Mouse (Mus musculus) kidney, embryonic 15.5 days (tissue): ENCODE data around the gene Cnr2. TPM values are rescaled to one million over a fixed set of nuclear protein-coding genes. Genes with fewer than 3 reads are reported as not detected.
A peak's percentile ranks its signal among the peaks of the same experiment; 100 is the strongest.

Experiments
- ATAC-seq: fragments of 200-750 bp; cut with Nextera tagmentation; replicated peaks from 2 replicates; pipeline ENCODE4 v1.8.0; 2017; ENCODE audit warnings: moderate TSS enrichment; ENCODE audit not compliant: low FRiP score
- H3K27ac ChIP-seq: fragments of 300-500 bp; sonication (generic); 2 replicates; pipeline ENCODE4 v1.5.1; 2015; ENCODE audit warnings: mild to moderate bottlenecking, inconsistent platforms
- H3K27me3 ChIP-seq: fragments of 300-500 bp; sonication (generic); 2 replicates; pipeline ENCODE4 v1.6.1; 2015; ENCODE audit warnings: inconsistent platforms
- H3K36me3 ChIP-seq: fragments of 300-500 bp; sonication (generic); 2 replicates; pipeline ENCODE4 v1.6.1; 2015; ENCODE audit warnings: inconsistent platforms
- H3K4me1 ChIP-seq: fragments of 300-500 bp; sonication (generic); 2 replicates; pipeline ENCODE4 v1.6.1; 2015; ENCODE audit warnings: inconsistent platforms
- H3K4me2 ChIP-seq: fragments of 300-500 bp; sonication (generic); 2 replicates; pipeline ENCODE4 v1.6.1; 2015; ENCODE audit warnings: moderate library complexity, mild to moderate bottlenecking, inconsistent platforms
- H3K4me3 ChIP-seq: fragments of 300-500 bp; sonication (generic); replicated peaks from 2 replicates; pipeline ENCODE4 v1.5.1; 2015; ENCODE audit warnings: mild to moderate bottlenecking, inconsistent platforms
- H3K9ac ChIP-seq: fragments of 300-500 bp; sonication (generic); 2 replicates; pipeline ENCODE4 v1.6.1; 2015; ENCODE audit warnings: mild to moderate bottlenecking, inconsistent platforms
- H3K9me3 ChIP-seq: fragments of 300-500 bp; sonication (generic); replicated peaks from 2 replicates; pipeline ENCODE4 v1.6.1; 2016; ENCODE audit warnings: inconsistent platforms
- WGBS: fragments of 180-500 bp; shearing (Covaris S2); methylation state at CpG from one replicate; pipeline ENCODE4 v1.1.7; 2015; ENCODE audit warnings: mixed read lengths; 5-methylcytosine and 5-hydroxymethylcytosine counted together
- polyA plus RNA-seq: library from polyadenylated mRNA; unstranded; fragments of >200 nt; fragmentation: Nextera tagmentation; extraction: Ambion mirVana; gene quantifications from 2 replicates; pipeline ENCODE4 v1.2.1, GENCODE M21; 2015

Gene Cnr2
- 0.64 and 0.95 TPM in 2 replicates for polyA plus RNA-seq

- Histone ChIP-seq H3K36me3 (no peaks in the 10 kb centered on the region), H3K27ac (no peak within 1 kb of the TSS), H3K4me2 (no peak within 1 kb of the TSS), H3K27me3 (no peaks in the 10 kb centered on the region), H3K9me3 (no peaks in the 10 kb centered on the region), H3K4me3 (no peak within 1 kb of the TSS), H3K4me1 (no peaks in the 10 kb centered on the region), H3K9ac (no peak within 1 kb of the TSS)
- WGBS: 64% methylated on average over 8 of the region's 8 CpGs
- no peak for ATAC-seq
These were observed at the start of gene Cnr2 for GRCm38 (mm10) chr4:135895071-135895571. TSS of gene Cnr2 (plus strand) at chr4:135895394.

- Histone ChIP-seq H3K36me3 (no peaks in the 10 kb centered on the region), H3K27me3 (no peaks in the 10 kb centered on the region), H3K4me3 (no peak overlapping the region), H3K9me3 (no peaks in the 10 kb centered on the region; the same call in 1 of the 2 replicates), H3K9ac (no peak overlapping the region), H3K4me1 (peaks cover 8% of the 10 kb centered on the region), H3K4me2 (no peak overlapping the region), H3K27ac (no peak overlapping the region)
- WGBS: 57% methylated on average over 5 of the region's 5 CpGs
- no peak for ATAC-seq
These were observed 47.6 kb upstream of the Cnr2 start for GRCm38 (mm10) chr4:135847581-135847980.

GRCm38 (mm10) chr4:135850411-135851095 is 44.6 kb upstream of the Cnr2 start:
- H3K36me3 ChIP-seq: no peaks in the 10 kb centered on the region
- no peaks in the 10 kb centered on the region for H3K27me3 ChIP-seq
- peak overlapping the region; percentile 29 for H3K4me2 ChIP-seq
- H3K4me1 ChIP-seq: peaks cover 18% of the 10 kb centered on the region
- 29% methylated on average over 13 of the region's 13 CpGs for WGBS
- no peak overlapping the region for H3K9ac ChIP-seq
- ATAC-seq: no peak
- peak overlapping the region; percentile 27; the same call in 1 of the 2 replicates for H3K27ac ChIP-seq
- no peak overlapping the region for H3K4me3 ChIP-seq
- H3K9me3 ChIP-seq: no peaks in the 10 kb centered on the region

DNA sequence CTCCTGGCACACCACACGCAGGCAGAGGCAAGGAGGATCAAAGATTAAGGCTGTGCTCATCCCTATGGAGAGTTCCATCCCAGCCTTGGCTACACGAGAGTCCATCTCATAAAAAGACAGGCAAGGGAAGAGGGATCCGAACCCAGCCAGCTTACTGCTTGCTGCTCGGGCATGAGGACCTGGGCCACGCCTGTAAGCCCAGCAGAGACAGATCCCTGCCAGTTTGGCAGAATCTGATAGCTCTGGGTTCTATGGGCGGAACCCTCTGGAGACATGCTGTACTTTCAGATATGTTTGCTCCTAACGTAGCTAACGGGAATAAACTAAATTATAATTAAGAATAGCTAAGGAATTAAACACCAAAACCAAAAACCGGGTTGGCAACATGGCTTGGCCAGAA is 43.3 kb upstream of the Cnr2 start:
- Histone ChIP-seq H3K4me3 (no peak overlapping the region), H3K9ac (no peak overlapping the region), H3K4me1 (peaks cover 18% of the 10 kb centered on the region), H3K27me3 (no peaks in the 10 kb centered on the region), H3K36me3 (no peaks in the 10 kb centered on the region), H3K27ac (no peak overlapping the region), H3K4me2 (no peak overlapping the region), H3K9me3 (no peaks in the 10 kb centered on the region)
- ATAC-seq: no peak
- WGBS: 88% methylated on average over 9 of the region's 9 CpGs

DNA sequence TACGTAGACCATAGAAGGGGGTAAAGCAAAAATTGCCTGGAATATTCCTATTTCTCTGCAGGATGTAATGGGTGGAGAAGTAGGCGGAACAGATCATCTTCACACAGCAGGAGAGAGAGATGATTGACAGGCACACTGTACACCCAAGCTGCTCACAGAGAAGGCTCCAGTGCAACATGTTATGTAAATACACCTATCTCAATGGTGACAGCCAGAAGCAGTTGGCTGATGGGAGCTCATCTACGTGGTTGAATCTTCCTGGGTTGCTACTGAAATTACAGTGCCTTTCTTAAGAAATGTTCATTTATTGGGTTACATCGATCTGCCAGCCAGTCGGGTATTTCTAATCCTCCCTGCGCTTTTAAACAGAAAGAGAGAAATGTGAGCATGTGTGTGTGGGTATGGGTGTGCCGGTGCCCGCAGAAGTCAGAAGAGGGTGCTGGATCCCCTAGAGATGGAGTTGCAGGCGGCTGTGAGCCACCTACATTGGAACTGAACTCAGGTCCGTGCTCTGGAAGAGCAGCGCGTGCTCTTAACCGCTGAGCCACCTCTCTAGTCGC is 41.1 kb upstream of the Cnr2 start:
- no peak for ATAC-seq
- H3K4me1 ChIP-seq: peaks cover 33% of the 10 kb centered on the region
- no peaks in the 10 kb centered on the region for H3K9me3 ChIP-seq
- no peak overlapping the region for H3K4me3 ChIP-seq
- no peak overlapping the region for H3K9ac ChIP-seq
- peaks cover 4% of the 10 kb centered on the region; the same call in 1 of the 2 replicates for H3K36me3 ChIP-seq
- no peak overlapping the region for H3K27ac ChIP-seq
- no peak overlapping the region for H3K4me2 ChIP-seq
- no peaks in the 10 kb centered on the region for H3K27me3 ChIP-seq
- WGBS: 92% methylated on average over 14 of the region's 14 CpGs

- Histone ChIP-seq H3K27me3 (no peaks in the 10 kb centered on the region), H3K4me1 (peaks cover 39% of the 10 kb centered on the region), H3K4me3 (peak overlapping the region; percentile 66), H3K27ac (peak overlapping the region; percentile 100), H3K9ac (peak overlapping the region; percentile 88), H3K36me3 (peaks cover 8% of the 10 kb centered on the region; the same call in 1 of the 2 replicates), H3K9me3 (no peaks in the 10 kb centered on the region), H3K4me2 (peak overlapping the region; percentile 84)
- ATAC-seq: no peak
- WGBS: 76% methylated on average over 11 of the region's 11 CpGs
These were observed 40.6 kb upstream of the Cnr2 start for GRCm38 (mm10) chr4:135854630-135855029.

DNA sequence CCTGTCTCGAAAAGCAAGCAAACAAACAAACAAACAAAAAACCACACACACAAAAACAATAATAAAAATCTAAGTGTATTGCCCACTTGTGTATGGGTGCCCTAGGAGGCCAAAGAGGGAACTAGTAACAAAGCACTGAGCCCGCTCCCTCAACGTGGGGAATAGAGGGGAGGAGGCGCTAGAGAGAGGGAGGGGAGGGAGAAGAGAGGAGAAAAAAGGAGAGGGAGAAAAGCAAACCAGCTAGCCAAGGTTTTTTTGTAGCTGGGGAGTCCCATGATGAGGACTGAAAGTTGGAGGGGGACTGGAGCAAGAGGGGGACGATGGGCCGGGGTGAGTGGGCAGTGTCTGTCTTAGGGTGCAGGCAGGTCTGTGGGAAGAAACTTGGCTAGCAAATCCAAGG is 40.1 kb upstream of the Cnr2 start:
- Histone ChIP-seq H3K9ac (peak overlapping the region; percentile 88), H3K36me3 (peaks cover 13% of the 10 kb centered on the region; the same call in 1 of the 2 replicates), H3K4me1 (peaks cover 44% of the 10 kb centered on the region), H3K9me3 (no peaks in the 10 kb centered on the region), H3K27me3 (no peaks in the 10 kb centered on the region), H3K4me2 (peak overlapping the region; percentile 84), H3K4me3 (peak overlapping the region; percentile 66), H3K27ac (peak overlapping the region; percentile 100)
- ATAC-seq: 0 out of 2 replicates have a peak, but pooled peaks have one; percentile 8
- WGBS: 7% methylated on average over 6 of the region's 6 CpGs

DNA sequence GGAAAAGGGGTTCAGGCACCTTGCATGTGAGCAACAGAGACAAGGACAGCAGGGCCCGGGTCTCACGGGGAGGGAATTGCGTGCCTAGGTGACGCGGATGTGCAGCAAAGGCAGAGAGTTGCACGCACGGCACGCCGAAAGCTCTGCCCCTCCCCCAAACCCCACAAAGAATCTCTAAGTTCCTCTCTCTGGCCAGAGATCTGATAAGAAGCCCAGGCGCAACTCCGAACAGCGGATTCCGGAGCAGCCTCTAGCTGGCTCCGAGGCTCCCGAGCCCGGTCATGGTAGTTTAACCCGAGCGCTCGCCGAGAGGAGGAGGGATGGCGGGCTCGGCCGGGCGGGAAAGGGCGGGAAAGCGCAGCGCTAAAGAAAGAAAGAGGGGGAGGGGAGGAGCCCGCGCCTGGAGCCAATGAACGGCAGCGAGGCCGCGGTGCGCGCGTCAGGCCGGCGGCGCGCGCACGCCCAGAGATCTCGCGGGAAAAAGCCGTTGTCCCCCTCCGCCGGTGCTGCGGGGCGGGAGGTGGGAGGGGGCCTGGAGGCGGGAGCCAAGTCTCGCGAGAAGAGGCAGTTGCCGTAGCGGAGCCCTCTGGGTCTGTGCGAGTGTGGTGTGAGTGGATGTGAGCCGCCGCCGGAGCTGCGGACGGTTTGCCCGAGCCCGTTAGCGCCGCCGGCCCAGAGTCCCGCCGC is 39.5 kb upstream of the Cnr2 start, which contains the start of gene Srsf10:
TSS of gene Srsf10 (plus strand) at position 212 of the 687 bp plus-strand sequence.
- Histone ChIP-seq H3K27me3 (no peaks in the 10 kb centered on the region), H3K4me3 (peak within 1 kb of the TSS; percentile 66), H3K9ac (peak within 1 kb of the TSS; percentile 88), H3K27ac (peak within 1 kb of the TSS; percentile 100), H3K9me3 (no peaks in the 10 kb centered on the region), H3K36me3 (peaks cover 14% of the 10 kb centered on the region; the same call in 1 of the 2 replicates), H3K4me1 (peaks cover 43% of the 10 kb centered on the region), H3K4me2 (peak within 1 kb of the TSS; percentile 84)
- 0% methylated on average over 63 of the region's 67 CpGs for WGBS
- ATAC-seq: peak; percentile 94

DNA sequence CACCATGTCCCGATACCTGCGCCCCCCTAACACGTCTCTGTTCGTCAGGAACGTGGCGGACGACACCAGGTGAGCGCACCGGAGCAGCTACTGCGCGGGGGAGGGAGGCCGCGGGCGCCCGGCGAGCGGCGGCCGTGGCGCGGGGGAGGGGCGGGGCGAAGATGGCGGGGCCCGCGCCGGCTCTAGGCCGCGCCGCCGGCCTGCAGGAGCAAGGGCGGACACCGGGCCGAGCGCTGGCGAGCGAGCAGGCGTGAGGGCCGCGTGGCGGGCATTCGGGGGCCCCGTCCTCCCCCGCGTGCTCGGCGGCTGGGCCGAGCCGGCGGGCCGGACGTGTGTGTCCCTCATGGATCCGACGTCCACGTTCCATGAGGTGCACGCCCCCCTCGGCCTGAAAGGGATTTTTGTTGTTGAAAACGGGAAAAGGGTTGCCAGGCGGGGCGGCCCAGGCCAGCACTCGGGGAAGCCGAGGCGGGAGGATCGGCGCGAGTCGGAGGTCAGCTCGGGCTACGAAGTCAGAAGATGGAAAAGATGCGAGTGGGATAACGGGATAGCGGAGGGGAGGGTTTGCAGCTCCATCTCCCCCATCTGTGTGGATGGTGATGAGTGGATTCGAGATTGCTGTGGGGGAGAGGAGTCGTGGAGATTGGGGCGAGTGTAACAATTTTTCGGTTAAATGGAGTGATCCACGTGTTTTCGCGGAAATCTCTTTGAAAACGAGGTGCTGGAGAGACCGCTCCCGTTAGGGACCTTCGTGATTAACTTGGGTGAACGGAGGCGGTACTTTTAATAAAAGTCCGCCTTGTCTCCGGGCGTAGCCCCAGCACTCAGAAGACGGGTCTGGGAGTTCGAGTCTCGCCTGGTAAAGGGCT is 38.7 kb upstream of the Cnr2 start:
- no peaks in the 10 kb centered on the region for H3K27me3 ChIP-seq
- peak overlapping the region; percentile 100 for H3K27ac ChIP-seq
- no peaks in the 10 kb centered on the region for H3K9me3 ChIP-seq
- peak overlapping the region; percentile 84 for H3K4me2 ChIP-seq
- under 1% methylated on average over 83 of the region's 91 CpGs for WGBS
- peaks cover 19% of the 10 kb centered on the region for H3K36me3 ChIP-seq
- H3K9ac ChIP-seq: peak overlapping the region; percentile 87
- peaks cover 44% of the 10 kb centered on the region for H3K4me1 ChIP-seq
- ATAC-seq: peak; percentile 79
- peak overlapping the region; percentile 66 for H3K4me3 ChIP-seq

DNA sequence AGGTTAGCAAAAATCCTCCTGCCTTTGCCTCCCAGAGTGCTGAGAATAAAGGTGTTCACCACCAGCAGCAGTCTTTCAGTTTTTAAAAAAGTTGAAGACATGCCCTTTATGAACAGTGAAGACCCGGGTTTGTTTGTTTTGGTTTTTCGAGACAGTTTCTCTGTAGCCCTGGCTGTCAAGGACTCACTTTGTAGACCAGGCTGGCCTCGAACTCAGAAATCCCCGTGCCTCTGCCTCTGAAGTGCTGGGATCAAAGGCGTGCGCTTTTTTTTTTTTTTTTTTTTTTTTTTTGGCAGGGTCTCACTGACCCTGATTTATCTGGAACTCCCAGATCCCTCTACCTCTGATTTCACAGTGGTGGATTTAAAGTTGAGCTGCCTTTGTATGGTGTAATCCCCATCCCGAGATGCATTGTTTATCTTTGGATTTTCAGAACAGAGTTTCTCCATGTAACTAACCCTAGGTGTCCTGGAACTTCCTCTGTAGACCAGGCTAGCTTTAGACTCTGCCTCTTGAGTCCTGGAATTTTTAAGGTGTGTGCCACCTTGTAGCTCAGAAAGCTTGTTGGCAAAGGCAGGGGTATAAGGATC is 37.5 kb upstream of the Cnr2 start:
- H3K4me1 ChIP-seq: peaks cover 44% of the 10 kb centered on the region
- ATAC-seq: no peak
- H3K27ac ChIP-seq: peak overlapping the region; percentile 27; the same call in 1 of the 2 replicates
- no peaks in the 10 kb centered on the region for H3K27me3 ChIP-seq
- peaks cover 30% of the 10 kb centered on the region for H3K36me3 ChIP-seq
- peak overlapping the region; percentile 87 for H3K9ac ChIP-seq
- 4% methylated on average over 5 of the region's 7 CpGs for WGBS
- H3K9me3 ChIP-seq: no peaks in the 10 kb centered on the region
- peak overlapping the region; percentile 66 for H3K4me3 ChIP-seq
- peak overlapping the region; percentile 84 for H3K4me2 ChIP-seq

GRCm38 (mm10) chr4:135868996-135869395 is 26.2 kb upstream of the Cnr2 start:
- Histone ChIP-seq H3K9ac (no peak overlapping the region), H3K4me1 (peaks cover 19% of the 10 kb centered on the region), H3K4me2 (no peak overlapping the region), H3K9me3 (no peaks in the 10 kb centered on the region), H3K36me3 (peaks cover 39% of the 10 kb centered on the region), H3K4me3 (no peak overlapping the region), H3K27me3 (no peaks in the 10 kb centered on the region), H3K27ac (peak overlapping the region; percentile 62)
- ATAC-seq: no peak
- 58% methylated on average over 2 of the region's 2 CpGs for WGBS
